Mouse (Mus musculus) T-helper 17 cell (primary cell): ENCODE results near the gene Cenph.

Source experiments
- in situ Hi-C, 2 experiments: fragments of 300-600 bp; cut with MboI, MseI; formaldehyde crosslinking; loops; 1 replicate in 1 of 2; 2 replicates in 1 of 2; pipeline ENCODE4 v1.15.1; 2025; ENCODE audit warnings: high pct_unique_total_duplicates in 2 of 2

Cenph gene

GRCm38 (mm10) chr13:100748638-100749037 lies 27.1 kb downstream of the Cenph start:
- in situ Hi-C loops = loop anchor here in 1 of 2 experiments (25.0 kb wide), 1 partner anchor 1339 kb away; no protein-coding TSS in a partner anchor

GRCm38 (mm10) chr13:100746090-100746489 lies 29.6 kb downstream of the Cenph start:
- in situ Hi-C loops = loop anchor here in 1 of 2 experiments (25.0 kb wide), 1 partner anchor 1341 kb away; no protein-coding TSS in a partner anchor

GRCm38 (mm10) chr13:100744036-100744744 lies 31.5 kb downstream of the Cenph start, which contains the start of gene Mrps36:
TSS of gene Mrps36 (minus strand) at chr13:100744659.
- in situ Hi-C loops = loop anchor here in 1 of 2 experiments (25.0 kb wide), 1 partner anchor 1343 kb away; no protein-coding TSS in a partner anchor

- in situ Hi-C loops = loop anchor here in 1 of 2 experiments (25.0 kb wide), 1 partner anchor 1344 kb away; no protein-coding TSS in a partner anchor
These were observed 32.2 kb downstream of the Cenph start for GRCm38 (mm10) chr13:100743346-100744035.

- in situ Hi-C loops = loop anchor here in 1 of 2 experiments (25.0 kb wide), 1 partner anchor 1344 kb away; no protein-coding TSS in a partner anchor
These were observed 32.9 kb downstream of the Cenph start for GRCm38 (mm10) chr13:100742831-100743230.

GRCm38 (mm10) chr13:100732756-100733155 lies 42.9 kb downstream of the Cenph start:
- in situ Hi-C loops = loop anchor here in 1 of 2 experiments (25.0 kb wide), 1 partner anchor 1355 kb away; no protein-coding TSS in a partner anchor

- in situ Hi-C loops = loop anchor here in 1 of 2 experiments (25.0 kb wide), 1 partner anchor 1356 kb away; no protein-coding TSS in a partner anchor
These were observed 44.1 kb downstream of the Cenph start for GRCm38 (mm10) chr13:100731462-100732046.

- in situ Hi-C loops = loop anchor here in 1 of 2 experiments (25.0 kb wide), 1 partner anchor 1356 kb away; no protein-coding TSS in a partner anchor
These were observed 44.9 kb downstream of the Cenph start, which contains the start of gene Cdk7 for GRCm38 (mm10) chr13:100730861-100731176. TSS of gene Cdk7 (minus strand) at chr13:100730939.

- in situ Hi-C loops = loop anchor here in 1 of 2 experiments (25.0 kb wide), 1 partner anchor 1357 kb away; no protein-coding TSS in a partner anchor
These were observed 45.4 kb downstream of the Cenph start for GRCm38 (mm10) chr13:100730153-100730860.

GRCm38 (mm10) chr13:100728530-100728929 lies 47.2 kb downstream of the Cenph start:
- in situ Hi-C loops = loop anchor here in 1 of 2 experiments (25.0 kb wide), 1 partner anchor 1359 kb away; no protein-coding TSS in a partner anchor

- in situ Hi-C loops = loop anchor here in 1 of 2 experiments (25.0 kb wide), 1 partner anchor 1359 kb away; no protein-coding TSS in a partner anchor
These were observed 47.6 kb downstream of the Cenph start for GRCm38 (mm10) chr13:100728086-100728485.

GRCm38 (mm10) chr13:100725194-100725593 lies 50.5 kb downstream of the Cenph start:
- in situ Hi-C loops = loop anchor here in 1 of 2 experiments (25.0 kb wide), 1 partner anchor 1362 kb away; no protein-coding TSS in a partner anchor

- in situ Hi-C loops = no loop called here
These were observed 51.5 kb downstream of the Cenph start for GRCm38 (mm10) chr13:100724051-100724754.

GRCm38 (mm10) chr13:100721656-100722055 lies 54.0 kb downstream of the Cenph start:
- in situ Hi-C loops = no loop called here

- in situ Hi-C loops = no loop called here
These were observed 60.2 kb downstream of the Cenph start for GRCm38 (mm10) chr13:100715467-100715866.
